Mouse (Mus musculus): ENCODE results near the gene Depdc7. TPM values are rescaled to one million over a fixed set of nuclear protein-coding genes. Genes with fewer than 3 reads are reported as not detected.

The Depdc7 gene
- total RNA-seq, 1 experiment, result 12.1 TPM

DNA sequence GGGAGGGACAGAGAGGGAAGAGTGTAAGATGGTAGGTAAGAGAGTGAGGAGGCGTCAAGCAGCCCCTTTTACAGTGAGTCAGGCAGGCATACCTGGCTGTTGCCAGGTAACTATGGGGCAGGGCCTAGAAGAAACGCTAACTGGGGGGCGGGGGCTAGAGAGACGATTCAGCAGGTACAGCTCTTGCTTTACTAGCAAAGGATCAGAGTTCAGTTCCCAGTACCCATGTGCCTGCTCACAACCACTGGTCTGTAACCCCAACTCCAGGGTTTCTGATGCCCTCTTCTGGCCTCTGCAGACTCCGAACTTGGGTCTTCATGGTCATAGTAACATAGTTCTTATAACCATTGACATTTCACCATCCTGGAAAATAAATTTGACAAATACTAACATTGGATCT is 1.3 kb upstream of the Depdc7 start:
- H3K4me1 ChIP-seq (ENCODE audit: control insufficient read depth in 2 of 2, insufficient read depth in 2 of 2, low read length in 2 of 2, poor library complexity in 1 of 2), result peaks cover 0 to 4% of the 10 kb centered on the region in 2 experiments; a peak in 2 of 4 replicates
- H3K36me3 ChIP-seq (ENCODE audit: control insufficient read depth, insufficient read depth, low read length, poor library complexity, severe bottlenecking), result no peaks in the 10 kb centered on the region
- H3K4me3 ChIP-seq (ENCODE audit: insufficient read depth in 1 of 2, low read depth in 1 of 2, low read length in 2 of 2, poor library complexity in 1 of 2, severe bottlenecking in 1 of 2), result no peak overlapping the region
- peak; percentile 34 for DNase-seq (ENCODE audit: low read depth, low spot score)
- no peaks in the 10 kb centered on the region for H3K9me3 ChIP-seq (ENCODE audit: control insufficient read depth, insufficient read depth, low read depth, low read length)
- no peak for TF ChIP-seq HCFC1 (IDR thresholded peaks at IDR 0.05; ENCODE audit: borderline replicate concordance, insufficient read depth, low read length)
- no peak for TF ChIP-seq MAFK (IDR thresholded peaks at IDR 0.05; ENCODE audit: insufficient read depth, low read depth, low read length)
- TF ChIP-seq ZNF384 (IDR thresholded peaks at IDR 0.05; ENCODE audit: low read depth, low read length), result no peak
- TF ChIP-seq CHD2 (IDR thresholded peaks at IDR 0.05; ENCODE audit: low read depth, low read length), result no peak
- no peak for TF ChIP-seq ZC3H11A (IDR thresholded peaks at IDR 0.05; ENCODE audit: borderline replicate concordance, low read depth, low read length)
- no peak overlapping the region for H3K27ac ChIP-seq (ENCODE audit: insufficient read depth, low read depth, low read length, poor library complexity, severe bottlenecking)
- in situ Hi-C loops (cut with MboI; ENCODE audit: low sequenced_read_pairs in 2 of 2, unreplicated experiment in 2 of 2), result no loop called here
- H3K9ac ChIP-seq (ENCODE audit: insufficient read depth, low read depth, low read length, poor library complexity, severe bottlenecking), result no peak overlapping the region

GRCm38 (mm10) chr2:104743160-104743559 is 482 bp upstream of the Depdc7 start:
- TF ChIP-seq CHD2 (IDR thresholded peaks at IDR 0.05; ENCODE audit: low read depth, low read length) (no peak), ZNF384 (IDR thresholded peaks at IDR 0.05; ENCODE audit: low read depth, low read length) (no peak), ZC3H11A (IDR thresholded peaks at IDR 0.05; ENCODE audit: borderline replicate concordance, low read depth, low read length) (no peak), HCFC1 (IDR thresholded peaks at IDR 0.05; ENCODE audit: borderline replicate concordance, insufficient read depth, low read length) (no peak), MAFK (IDR thresholded peaks at IDR 0.05; ENCODE audit: insufficient read depth, low read depth, low read length) (no peak)
- no peak for DNase-seq (ENCODE audit: low read depth, low spot score)
- Histone ChIP-seq H3K4me3 (ENCODE audit: insufficient read depth in 1 of 2, low read depth in 1 of 2, low read length in 2 of 2, poor library complexity in 1 of 2, severe bottlenecking in 1 of 2) (peak overlapping the region; percentile 30 to 86; a peak in 3 of 4 replicates), H3K9ac (ENCODE audit: insufficient read depth, low read depth, low read length, poor library complexity, severe bottlenecking) (no peak overlapping the region; the same call in 1 of the 2 replicates), H3K27ac (ENCODE audit: insufficient read depth, low read depth, low read length, poor library complexity, severe bottlenecking) (no peak overlapping the region), H3K9me3 (ENCODE audit: control insufficient read depth, insufficient read depth, low read depth, low read length) (no peaks in the 10 kb centered on the region), H3K4me1 (ENCODE audit: control insufficient read depth in 2 of 2, insufficient read depth in 2 of 2, low read length in 2 of 2, poor library complexity in 1 of 2) (peaks cover 0 to 4% of the 10 kb centered on the region in 2 experiments; a peak in 2 of 4 replicates), H3K36me3 (ENCODE audit: control insufficient read depth, insufficient read depth, low read length, poor library complexity, severe bottlenecking) (no peaks in the 10 kb centered on the region)
- in situ Hi-C loops (cut with MboI; ENCODE audit: low sequenced_read_pairs in 2 of 2, unreplicated experiment in 2 of 2), result no loop called here

DNA sequence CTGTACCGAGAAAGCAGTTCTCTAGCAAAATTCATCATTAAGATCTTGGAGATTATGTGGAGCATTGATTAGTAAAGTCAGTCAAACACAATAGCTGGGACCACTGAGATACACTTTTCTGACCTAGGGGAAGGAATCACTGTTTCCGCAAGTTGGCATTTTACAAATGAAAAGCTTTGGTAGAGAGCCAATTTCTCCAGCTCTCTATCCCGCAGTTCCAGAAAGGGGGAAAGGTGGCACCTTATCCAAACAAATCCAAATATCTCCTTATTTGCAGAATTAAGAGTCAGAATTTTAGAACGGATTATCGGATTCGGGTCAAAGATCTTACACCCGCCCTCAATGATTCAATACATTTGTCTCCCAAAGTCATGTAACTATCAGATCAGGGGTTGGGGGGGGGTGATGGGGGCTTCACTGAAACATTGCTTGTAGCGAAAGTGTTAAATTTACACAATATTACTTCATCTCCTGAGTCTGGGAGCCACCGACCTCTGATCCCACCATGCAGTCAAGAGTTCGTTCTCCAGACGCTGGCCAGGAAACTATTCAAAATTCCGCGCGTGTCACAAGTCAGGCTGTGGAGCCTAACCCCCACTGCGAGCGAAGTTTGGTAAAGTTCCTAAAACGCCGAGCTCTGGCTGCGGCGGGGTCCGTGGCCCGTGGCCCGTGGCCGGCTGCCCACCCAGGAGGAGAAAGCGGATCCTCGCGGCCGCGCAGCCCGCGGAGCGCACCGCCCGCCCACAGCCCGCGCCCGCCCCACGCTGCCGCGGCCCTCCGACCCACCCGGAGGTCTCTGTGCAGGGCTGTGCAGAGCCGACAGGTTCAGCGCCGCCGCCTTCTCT is 560 bp downstream of the Depdc7 start:
- DNase-seq (ENCODE audit: low read depth, low spot score), result no peak
- peak overlapping the region; percentile 91 for H3K9ac ChIP-seq (ENCODE audit: insufficient read depth, low read depth, low read length, poor library complexity, severe bottlenecking)
- H3K4me3 ChIP-seq (ENCODE audit: insufficient read depth in 1 of 2, low read depth in 1 of 2, low read length in 2 of 2, poor library complexity in 1 of 2, severe bottlenecking in 1 of 2), result peak overlapping the region; percentile 86 to 95
- H3K27ac ChIP-seq (ENCODE audit: insufficient read depth, low read depth, low read length, poor library complexity, severe bottlenecking), result no peak overlapping the region
- H3K9me3 ChIP-seq (ENCODE audit: control insufficient read depth, insufficient read depth, low read depth, low read length), result no peaks in the 10 kb centered on the region
- no peaks in the 10 kb centered on the region for H3K36me3 ChIP-seq (ENCODE audit: control insufficient read depth, insufficient read depth, low read length, poor library complexity, severe bottlenecking)
- peaks cover 0 to 4% of the 10 kb centered on the region in 2 experiments; a peak in 2 of 4 replicates for H3K4me1 ChIP-seq (ENCODE audit: control insufficient read depth in 2 of 2, insufficient read depth in 2 of 2, low read length in 2 of 2, poor library complexity in 1 of 2)
- no peak for TF ChIP-seq MAFK (IDR thresholded peaks at IDR 0.05; ENCODE audit: insufficient read depth, low read depth, low read length)
- TF ChIP-seq ZC3H11A (IDR thresholded peaks at IDR 0.05; ENCODE audit: borderline replicate concordance, low read depth, low read length), result no peak
- TF ChIP-seq CHD2 (IDR thresholded peaks at IDR 0.05; ENCODE audit: low read depth, low read length), result no peak
- no peak for TF ChIP-seq ZNF384 (IDR thresholded peaks at IDR 0.05; ENCODE audit: low read depth, low read length)
- no peak for TF ChIP-seq HCFC1 (IDR thresholded peaks at IDR 0.05; ENCODE audit: borderline replicate concordance, insufficient read depth, low read length)
- in situ Hi-C loops (cut with MboI; ENCODE audit: low sequenced_read_pairs in 2 of 2, unreplicated experiment in 2 of 2), result no loop called here

GRCm38 (mm10) chr2:104741015-104741758 is 1.5 kb downstream of the Depdc7 start:
- H3K36me3 ChIP-seq (ENCODE audit: control insufficient read depth, insufficient read depth, low read length, poor library complexity, severe bottlenecking), result no peaks in the 10 kb centered on the region
- H3K9me3 ChIP-seq (ENCODE audit: control insufficient read depth, insufficient read depth, low read depth, low read length), result no peaks in the 10 kb centered on the region
- no peak for DNase-seq (ENCODE audit: low read depth, low spot score)
- H3K9ac ChIP-seq (ENCODE audit: insufficient read depth, low read depth, low read length, poor library complexity, severe bottlenecking), result no peak overlapping the region
- no peak overlapping the region; a peak in 1 of 4 replicates for H3K4me3 ChIP-seq (ENCODE audit: insufficient read depth in 1 of 2, low read depth in 1 of 2, low read length in 2 of 2, poor library complexity in 1 of 2, severe bottlenecking in 1 of 2)
- no peak overlapping the region for H3K27ac ChIP-seq (ENCODE audit: insufficient read depth, low read depth, low read length, poor library complexity, severe bottlenecking)
- TF ChIP-seq HCFC1 (IDR thresholded peaks at IDR 0.05; ENCODE audit: borderline replicate concordance, insufficient read depth, low read length) (no peak), ZNF384 (IDR thresholded peaks at IDR 0.05; ENCODE audit: low read depth, low read length) (no peak)
- in situ Hi-C loops (cut with MboI; ENCODE audit: low sequenced_read_pairs in 2 of 2, unreplicated experiment in 2 of 2), result no loop called here
- peaks cover 0 to 4% of the 10 kb centered on the region in 2 experiments; a peak in 2 of 4 replicates for H3K4me1 ChIP-seq (ENCODE audit: control insufficient read depth in 2 of 2, insufficient read depth in 2 of 2, low read length in 2 of 2, poor library complexity in 1 of 2)

Data from ES-E14 (cell line).